Mouse (Mus musculus) kidney, adult 8-10 months (tissue): ENCODE results near the gene Adgrg3.

Source experiments
- DNase-seq, 2 experiments: peaks; one replicate each; pipeline ENCODE4 v3.0.0; 2022

Gene Adgrg3

DNA sequence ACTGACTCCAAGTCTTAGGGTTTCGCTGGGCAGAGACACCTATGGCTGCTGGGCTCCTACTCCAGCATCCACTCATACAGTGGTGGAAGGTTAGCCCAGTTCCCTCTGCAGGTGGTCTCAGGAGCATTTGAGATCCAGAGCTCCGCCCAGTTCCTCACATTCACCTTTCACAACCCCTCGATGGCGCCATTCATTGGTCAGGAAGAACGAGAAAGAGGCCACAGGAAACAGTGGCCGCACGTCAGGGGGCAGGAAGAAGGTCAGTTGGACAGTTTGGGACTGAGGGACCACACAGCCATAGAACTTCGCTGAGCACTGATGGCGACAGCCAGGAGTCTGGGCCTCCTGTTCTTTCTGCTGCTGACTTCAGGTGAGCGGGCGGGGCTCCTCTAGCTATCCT lies at the start of gene Adgrg3:
Gene Adgrg3, plus strand, starts transcription at position 242 of the 400 bp plus-strand sequence.
- no peak for DNase-seq

DNA sequence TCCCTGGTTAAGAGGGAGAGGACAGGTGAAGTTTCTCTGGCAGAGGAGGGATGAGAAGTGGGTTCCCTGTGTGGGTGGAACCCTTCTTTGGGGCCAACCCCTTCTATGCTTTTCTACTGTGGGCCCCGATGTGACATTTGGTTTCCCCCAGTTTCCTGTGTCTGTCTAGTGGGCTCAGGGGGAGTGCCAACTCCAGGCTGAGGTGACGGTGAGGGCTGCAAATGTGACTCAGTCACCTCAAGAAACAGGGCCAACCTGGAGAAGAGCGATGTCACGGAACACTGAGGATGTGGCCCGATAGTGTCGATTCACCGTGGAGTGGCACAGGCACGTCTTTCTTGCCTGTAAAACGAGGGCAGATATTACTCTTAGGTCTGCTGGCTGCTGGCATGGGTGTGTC lies 44.2 kb upstream of the Adgrg3 start:
- DNase-seq, result no peak

DNA sequence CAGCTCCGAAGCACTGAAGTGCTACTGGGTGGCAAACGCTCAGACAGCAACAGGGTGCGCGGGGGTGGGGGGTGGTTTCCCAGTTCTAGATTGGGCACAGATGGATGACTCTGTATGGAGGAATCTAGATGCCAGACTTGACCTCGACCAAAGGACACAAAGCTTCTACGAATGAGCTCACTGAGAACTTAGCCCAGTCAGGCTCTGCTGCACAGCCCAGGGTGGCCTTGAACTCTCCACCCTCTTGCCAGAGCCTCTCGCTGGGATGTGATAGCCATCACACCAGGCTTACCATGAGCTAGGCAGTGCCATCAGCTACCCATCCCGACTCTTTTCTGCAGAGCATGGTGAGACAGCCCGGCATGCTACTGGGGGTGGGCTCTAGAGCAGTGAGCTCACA lies 43.7 kb upstream of the Adgrg3 start:
- DNase-seq, result no peak

DNA sequence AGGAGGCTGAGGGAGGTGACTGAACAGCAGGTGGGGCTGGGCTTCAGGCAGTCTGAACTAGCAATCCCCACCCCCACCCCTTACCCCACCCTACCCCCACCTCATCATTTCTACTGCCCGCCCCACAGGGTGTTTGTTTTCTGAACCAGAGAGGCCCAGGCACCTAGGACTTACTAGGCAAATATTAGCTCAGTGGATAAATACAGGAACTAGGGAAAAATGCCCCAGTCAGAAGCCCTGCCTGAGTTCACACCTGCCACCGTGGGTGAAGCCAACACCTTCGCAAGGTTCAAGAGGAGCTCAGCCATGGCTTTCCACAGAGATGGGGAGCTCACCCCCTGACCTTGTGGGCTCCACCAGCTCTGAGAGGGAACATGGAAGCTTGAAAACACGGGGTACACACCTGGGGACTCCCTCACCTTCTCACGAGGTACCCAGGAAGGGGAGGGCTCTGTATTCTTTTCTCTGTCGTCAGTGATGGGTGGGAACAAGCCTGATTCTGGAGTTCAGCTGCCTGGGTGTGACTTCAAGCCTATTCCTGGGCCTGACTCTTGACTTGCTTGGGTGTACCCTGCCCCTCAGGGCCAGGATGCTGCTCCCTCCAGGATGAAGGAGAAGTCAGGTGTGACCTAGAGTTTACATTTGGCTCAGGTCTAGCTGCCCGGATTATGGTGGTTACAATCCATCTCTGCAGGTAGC lies 42.9 kb upstream of the Adgrg3 start, which contains the start of gene Adgrg1:
Gene Adgrg1, plus strand, starts transcription at position 285 of the 699 bp plus-strand sequence.
- DNase-seq, result peak; percentile 78 to 83

DNA sequence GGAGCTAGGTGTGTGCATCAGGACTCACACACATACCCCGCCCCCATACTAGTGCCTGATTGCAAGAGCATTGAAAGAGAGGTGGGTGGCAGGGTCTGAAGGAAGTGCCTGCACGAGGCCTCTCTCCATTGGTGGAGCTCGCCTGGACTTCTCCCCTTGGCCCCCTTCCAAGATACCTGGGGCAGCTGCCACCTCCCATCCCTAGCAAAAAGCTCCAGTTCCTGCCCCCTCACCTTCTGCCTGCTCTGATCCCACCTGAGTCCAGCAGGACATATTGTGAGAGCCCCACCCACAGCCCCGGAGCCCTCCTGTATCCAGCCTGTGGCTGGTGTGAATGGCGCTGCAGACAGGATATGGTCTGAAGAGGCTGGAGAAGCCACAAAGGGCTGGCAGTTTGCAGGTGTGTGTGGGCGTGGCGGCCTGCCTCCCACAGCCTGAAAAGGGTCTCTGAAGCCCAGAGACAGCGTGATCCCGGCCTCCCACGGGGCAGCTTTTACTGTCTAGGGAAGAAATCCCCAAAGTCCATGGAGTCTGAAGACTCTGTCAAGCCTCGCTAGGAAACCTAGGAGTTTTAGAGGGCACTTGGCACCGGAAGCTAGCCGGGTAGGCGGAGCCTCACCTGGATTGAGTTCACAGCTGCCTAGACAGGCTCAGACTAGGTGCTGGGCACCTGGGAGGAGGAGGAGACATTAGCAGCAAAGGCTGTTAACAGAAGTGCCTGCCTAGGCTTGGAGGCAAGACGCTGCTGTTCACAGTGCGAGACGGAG lies 40.7 kb upstream of the Adgrg3 start:
- DNase-seq, result peak; percentile 94 to 96

DNA sequence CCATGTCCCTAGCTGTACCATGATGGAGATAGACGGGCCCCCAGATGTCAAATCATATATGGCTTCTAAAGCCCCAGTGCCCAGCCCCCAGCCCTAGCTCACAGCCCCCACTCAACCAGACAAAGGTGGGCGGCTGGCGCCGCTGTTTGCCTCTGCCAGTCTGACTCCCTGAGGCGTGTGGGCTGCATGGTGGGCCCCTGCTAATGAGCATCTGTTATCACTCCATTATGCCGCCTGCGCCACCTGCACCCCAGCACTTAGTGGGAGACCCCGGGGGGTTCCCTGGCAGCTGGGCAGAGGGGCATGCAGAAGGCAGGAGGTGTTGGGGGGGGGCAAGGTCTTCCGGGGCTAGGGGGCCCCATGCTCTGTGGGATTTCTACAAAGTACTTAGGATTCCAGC lies 39.4 kb upstream of the Adgrg3 start:
- no peak for DNase-seq

DNA sequence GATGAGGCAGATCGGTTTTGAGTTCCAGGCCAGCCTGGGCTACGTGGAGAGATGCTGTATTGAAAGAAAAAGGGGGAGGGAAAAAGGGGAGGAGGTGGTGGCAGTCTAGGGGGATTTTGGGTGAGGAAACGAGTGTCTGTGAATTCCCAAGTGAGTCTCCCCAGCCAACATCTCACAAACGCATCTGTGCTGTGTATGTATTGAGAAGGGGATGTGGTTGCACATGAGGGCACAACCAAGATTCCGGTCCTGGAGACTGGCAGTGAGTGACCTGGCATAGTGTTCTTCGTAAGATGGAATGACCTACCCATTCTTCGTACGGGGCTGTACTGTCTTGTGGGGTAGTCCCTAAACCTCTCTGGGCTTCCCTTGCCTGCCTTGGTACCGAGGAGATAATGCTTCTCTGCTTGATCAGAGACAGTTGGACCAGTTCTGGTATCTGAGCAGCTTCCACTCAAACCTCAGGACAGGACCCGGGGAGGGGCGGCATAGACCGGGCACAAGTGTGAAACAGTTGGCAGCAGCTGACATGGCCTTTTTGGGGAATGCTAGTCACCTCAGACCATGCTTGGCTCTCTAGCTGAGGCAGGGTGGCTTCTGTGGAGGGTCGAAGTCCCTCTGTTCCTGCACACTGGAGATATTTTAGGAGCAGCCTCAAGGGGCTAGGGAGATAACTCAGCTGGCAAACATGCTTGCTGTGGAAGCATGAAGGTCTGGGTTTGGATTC lies 38.7 kb upstream of the Adgrg3 start:
- DNase-seq, result no peak

DNA sequence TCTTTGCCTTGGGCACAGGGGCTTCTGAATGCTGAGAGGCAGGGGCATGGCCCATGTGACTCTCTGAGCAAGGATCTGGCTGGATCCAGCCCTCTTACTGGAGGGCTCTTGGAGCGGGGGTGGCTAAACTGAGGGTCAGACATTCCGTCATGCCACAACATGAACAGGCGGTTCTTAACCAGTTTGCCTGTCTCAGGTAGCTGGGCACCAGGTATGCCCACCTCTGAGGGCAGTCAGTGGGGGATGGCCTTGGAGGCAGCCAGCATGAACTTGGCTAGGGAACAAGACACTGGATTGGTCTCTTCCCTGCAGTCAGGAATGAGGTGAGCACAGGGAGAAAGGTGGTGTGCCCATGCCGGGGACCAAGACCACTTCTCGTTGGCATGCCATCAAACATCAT lies 37.3 kb upstream of the Adgrg3 start:
- peak; percentile 79 to 90 for DNase-seq

DNA sequence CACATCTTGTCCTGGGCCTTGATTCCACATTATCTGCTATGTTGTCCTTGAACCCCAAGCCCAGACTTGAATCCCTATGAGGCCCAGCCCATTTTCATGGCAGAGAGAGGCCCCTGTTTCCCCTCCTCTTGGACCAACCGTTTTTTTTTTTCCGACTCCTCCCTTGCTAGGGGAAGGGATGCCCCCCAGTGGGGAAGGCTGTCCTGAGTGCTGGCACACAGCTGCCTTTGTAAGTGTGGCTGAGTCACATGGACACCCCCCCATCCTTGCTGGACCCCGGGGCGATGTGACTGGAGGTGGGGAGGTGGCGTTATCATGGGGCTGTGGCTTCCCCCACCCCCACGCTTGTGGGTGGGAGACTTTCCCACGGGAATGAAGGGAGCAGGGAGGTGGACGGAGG lies 36.5 kb upstream of the Adgrg3 start:
- DNase-seq, result no peak

DNA sequence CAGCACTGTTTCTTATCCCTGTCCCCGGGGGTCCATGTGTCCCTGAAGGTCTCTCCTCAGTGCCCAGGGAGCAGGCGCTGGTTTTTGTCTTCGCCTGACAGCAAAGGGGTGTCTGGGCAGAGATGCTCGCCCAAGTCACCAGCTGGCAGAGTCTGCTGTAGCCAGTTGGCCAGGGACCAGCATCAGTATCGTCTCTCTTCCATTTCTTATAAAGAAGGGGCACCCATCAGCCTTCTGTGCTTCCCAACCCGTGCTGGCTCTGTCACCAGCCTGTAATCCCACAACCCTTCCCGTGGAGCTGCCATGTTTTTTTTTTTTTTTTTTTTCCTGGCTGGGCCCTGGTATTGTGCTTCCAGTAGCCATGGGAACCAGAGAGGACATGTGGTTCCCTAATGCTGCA lies 35.6 kb upstream of the Adgrg3 start:
- DNase-seq, result no peak

DNA sequence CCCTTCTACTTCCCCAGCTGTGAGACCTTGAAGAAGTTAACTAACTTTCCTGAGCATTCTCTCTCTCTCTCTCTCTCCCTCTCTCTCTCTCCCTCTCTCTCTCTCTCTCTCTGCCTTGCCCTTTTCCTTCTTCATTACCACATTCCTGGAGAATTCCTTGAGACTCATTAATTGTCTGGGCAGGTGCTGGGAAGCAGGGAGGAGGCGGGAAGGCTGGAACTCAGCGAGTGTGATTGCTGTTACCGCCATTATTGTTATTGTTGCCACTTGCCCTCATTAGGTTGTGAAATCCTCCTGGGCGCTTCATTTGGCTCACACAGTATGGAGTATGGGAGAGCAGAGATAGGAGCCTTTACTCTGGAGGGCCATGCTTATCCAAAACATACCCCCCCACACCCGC lies 34.3 kb upstream of the Adgrg3 start:
- DNase-seq, result no peak

DNA sequence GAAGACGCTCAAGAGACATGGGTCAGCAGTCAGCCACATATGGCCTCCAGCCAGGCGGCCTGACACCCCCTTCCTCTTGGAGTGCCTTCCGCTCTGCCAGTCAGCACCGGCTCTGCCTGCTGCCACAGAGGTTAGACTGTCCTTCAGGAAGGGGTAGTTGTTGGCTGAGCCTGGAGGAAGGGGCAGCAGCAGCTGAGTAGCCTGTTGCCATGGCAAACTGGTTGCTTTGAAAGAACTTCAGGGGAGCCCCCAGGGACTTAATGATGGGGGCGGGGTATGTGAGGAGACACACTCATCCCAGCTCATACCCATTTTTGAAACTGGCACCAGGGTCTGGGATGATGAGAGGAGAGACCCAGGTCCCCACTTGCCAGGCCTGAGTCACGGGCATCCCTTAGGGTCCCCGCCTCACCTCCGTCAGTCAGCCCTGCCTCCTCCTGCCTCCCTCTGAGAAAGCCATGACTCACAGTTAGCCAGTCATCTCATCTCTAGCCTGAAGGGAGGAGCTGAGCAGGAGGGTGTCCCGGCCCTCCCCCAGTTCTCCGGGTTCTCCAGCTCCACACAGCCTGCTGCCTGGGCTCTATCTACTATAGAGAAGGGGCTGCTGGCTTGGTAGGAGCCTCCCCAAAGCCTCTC lies 33.5 kb upstream of the Adgrg3 start:
- DNase-seq, result peak; percentile 93 to 94

DNA sequence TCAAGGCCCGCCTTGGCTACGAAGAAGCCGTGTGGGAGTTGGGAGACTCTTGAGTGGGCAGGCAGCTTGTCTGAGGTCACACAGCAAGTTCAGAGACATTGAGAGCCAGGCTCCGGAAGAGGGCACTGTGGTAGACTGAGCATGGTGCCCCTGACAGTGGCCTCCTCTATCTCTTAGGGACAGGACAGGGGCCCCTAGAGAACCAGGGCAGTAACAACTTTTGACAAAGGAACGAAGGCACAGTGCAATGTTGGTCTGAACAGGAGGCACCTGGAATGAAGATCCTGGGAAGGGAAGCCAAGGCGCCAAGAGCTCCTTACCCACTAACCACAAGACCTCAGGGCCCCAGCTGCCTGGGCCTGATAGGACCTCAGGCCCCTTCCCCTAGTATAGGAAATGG lies 32.5 kb upstream of the Adgrg3 start:
- no peak for DNase-seq

DNA sequence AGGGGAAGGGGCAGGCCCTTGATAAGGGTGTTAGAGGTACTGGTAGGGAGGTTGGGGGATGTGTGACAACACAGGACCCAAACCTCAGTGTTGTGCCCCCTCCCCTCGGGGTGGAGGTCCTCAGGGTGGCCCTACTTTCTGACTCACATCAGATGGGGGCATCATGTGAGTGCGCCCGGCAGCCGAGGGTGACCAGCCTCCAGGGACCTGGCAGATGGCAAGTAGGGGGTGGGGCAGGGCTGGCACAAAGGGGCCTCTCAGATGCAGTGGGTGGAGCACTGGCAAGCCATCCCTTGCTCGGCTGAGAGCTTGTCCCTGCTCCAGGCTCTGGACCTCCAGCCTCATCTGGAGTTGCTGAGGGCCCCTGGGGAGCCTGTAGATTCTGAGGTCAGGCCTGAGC lies 30.8 kb upstream of the Adgrg3 start:
- no peak for DNase-seq

DNA sequence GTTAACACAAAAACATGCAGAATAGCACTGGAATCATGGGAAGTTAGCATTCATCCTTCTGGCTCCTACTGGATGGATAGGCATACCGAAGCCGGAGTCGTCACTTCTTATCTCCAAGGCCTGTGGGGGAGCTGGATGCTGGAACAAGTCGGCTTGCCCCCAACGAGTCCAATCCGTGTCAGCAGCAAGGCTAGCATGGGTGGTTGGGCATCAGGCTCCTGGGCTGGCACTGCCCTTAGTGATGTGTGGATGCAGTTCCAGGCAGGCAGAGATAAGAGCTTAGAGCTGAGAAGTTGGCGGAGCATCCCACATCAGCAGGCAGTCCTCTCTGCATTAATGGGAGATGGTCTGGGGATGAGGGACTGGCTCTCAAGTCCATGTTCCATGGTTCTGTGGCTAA lies 29.9 kb upstream of the Adgrg3 start:
- DNase-seq, result no peak

DNA sequence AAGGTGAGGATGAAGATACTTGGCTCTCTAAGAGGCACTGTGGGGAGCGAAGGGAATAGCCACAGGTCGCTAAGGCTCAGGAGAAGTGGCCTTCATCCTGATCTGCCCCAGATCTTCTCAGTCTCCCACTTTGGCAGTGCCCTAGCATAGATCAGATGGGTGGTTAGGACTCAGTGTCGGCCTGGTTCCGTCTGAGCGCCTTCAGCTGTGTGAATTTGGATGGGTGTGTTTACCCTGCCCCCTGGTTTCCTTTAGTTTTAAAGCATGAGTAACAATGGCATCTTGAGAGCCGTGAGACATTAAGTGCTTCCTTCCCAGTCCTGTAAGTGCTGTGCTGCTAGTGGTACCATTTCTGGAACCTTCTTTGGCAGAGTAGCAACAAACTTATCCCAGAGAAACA lies 28.9 kb upstream of the Adgrg3 start:
- DNase-seq, result no peak

DNA sequence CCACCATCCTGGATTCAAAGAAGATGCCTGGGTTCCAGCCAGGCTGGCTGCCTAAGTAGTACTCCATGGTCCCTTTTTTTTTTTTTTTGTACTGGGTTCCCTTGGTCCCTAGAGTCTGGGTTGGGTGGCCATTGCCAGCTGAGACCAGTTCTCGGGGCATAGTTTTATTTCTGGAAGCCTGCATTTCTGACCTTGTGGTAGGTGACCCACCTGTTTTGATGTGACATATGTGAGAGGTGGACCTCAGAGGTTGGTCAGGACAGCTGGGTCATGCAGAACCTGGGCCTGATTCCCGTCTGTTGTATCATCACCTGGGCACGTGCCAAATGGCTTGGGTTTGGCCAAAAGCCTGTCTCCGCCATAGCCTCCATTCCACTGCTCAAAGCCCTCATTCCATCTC lies 27.8 kb upstream of the Adgrg3 start:
- no peak for DNase-seq

DNA sequence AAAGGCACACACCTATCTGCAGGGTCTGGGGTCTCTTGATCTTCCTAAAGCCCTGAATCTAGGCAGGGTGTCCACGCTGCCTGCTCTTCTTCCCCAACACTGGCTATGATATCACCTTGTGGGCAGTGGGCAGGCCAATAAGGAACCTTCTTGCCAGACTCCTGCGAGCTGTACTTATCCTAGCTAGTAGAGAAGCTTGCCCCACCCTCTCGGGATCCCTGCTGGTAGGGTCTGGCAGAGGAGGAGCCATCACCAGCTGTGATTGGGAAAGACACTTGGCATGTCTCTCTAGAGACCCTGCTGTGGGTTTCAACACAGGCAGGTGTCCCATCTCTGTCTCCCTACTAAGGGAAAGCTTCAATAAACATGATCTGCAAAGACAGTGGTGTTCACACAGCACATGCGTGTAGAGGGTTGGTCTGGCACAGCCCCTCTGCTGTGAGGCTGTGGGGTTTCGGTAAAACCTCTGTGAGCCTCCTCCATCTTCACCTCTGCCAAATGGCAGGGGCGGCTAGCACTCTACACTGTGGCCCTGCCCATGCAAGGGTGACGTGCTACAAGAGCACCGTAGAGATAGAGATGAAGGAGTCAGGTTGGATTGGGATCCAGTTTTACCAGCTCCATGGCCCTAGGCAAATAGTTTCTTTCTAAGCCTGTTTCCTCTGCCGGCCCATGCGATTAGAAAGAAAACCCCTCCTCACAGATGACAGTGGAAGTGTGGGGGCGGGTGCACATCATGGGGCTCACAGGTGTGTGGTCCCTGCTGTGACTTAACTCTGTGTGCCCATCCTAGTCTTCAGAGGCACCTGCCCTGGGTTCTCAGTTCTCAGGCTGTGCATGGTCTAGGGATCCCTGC lies 26.7 kb upstream of the Adgrg3 start:
- no peak for DNase-seq

DNA sequence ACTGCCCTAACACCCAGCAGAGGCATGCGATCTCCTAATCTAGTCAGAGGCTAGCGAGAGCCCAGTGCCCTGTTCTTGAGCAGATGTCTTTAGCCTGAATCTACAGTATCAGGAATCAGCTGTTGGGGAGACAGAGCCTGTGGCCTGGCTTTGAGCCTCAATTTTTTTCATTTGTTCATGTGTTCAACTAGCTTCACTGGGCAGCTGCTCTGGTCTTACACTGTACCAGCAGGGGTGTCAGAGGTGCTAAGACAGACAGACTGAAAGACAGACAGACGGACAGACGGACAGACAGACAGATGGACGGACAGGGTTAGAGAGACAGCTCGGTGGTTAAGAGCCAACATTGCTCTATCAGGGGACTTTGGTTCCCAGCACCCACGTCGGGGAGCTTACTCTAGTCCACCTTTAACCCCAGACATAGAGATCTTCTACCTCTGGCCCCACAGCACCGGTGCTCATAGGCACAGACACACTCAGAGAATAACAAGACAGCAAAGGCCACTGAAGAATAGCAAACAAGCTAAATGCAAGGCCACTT lies 26.0 kb upstream of the Adgrg3 start:
- DNase-seq, result no peak

DNA sequence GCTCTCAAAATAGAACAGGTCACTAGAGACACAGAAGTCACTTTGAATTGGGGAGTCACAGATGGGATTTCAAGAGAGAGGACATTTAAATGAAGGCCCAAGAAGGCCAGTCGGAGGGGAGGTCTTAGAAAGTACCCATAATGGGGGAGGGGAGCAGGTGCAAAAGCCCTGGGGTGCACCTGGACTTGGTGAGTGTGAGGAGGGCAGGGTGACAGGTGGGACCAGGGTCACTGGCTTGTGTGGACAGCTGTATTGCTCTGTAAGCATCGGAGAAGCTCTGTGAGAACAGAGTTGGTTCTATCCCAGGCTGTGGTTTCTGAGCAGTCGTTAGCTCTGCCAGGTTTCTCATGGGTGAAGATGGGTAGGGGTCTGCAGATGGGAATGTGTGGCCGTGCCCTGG lies 25.5 kb upstream of the Adgrg3 start:
- DNase-seq, result no peak

DNA sequence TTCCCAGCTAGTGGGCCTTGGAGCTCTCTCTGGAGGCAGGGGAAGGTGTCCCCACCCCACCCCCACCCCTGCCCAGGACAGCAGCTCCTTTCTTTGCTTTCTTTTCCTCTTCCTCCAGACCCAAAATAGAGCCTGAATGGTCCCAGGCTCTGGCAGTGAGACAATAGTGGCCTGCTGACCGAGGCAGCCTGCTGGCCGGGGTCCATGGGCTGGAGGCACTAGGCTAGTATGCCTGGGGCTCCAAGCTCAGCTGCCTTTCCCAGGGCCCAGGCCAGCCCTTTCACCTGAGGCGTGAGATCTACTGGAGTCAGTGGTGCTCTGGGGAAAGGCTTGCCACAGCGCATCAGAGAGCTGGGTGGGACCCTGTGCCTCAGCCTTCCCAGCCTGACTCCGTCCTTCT lies 25.0 kb upstream of the Adgrg3 start:
- DNase-seq, result peak in 1 of 2 experiments; percentile 75
